ENCODE assay signal across 9 mouse cellular contexts in the genomic region with DNA sequence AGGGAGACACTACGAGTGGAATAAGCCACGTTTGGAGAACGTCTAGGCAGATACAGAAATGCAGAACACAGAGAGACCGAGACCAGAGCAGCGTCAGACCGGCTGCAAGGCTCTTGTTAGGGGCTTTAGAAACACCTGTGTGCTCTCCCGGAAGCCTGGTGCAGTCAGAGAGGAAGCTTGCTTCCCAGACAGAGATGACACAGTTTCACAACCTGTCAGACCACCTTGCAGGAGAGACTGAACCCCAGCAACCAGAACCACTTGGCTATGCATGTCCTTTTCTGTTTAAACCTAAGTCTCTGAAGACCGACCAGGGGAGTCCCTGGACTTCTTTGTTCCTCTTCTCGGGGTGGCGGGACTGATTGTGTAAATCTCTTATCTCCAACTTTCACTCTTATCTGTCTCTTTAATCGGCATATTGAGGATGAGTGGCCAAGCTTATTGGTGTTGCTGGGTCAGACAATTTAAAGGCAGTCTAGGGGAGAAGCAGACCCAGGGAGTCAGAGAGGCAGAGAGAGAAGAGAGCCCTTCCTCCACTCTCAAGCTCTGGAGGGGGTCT. TPM values are rescaled to one million over a fixed set of nuclear protein-coding genes. Genes with fewer than 3 reads are reported as not detected.
DNase-seq lines count a peak whose midpoint lies in the region; ATAC-seq and TF ChIP-seq lines count a peak whose summit lies in the region.
"Had no signal": no experiment of that assay in that cellular context is flagged by ENCODE, and none has a peak within 500 bp of the region (broad histone marks: within the 10 kb centered on the region; RNA-seq: fewer than 3 reads in every experiment).

Gene Grm6, plus strand, starts transcription at position 509 of the 559 bp plus-strand sequence.

- no peak for TF ChIP-seq POLR2A in bone marrow, adult 2 months (IDR thresholded peaks at IDR 0.05; ENCODE audit: borderline replicate concordance, control insufficient read depth, low read depth, low read length)

- peaks cover 61% of the 10 kb centered on the region for H3K27me3 ChIP-seq in heart, embryonic 15.5 days
- H3K27me3 ChIP-seq in intestine, embryonic 15.5 days (replicated peaks): peaks cover 59% of the 10 kb centered on the region
- H3K27me3 ChIP-seq in neural tube, embryonic 14.5 days (ENCODE audit: control insufficient read depth, insufficient read depth, low read length): peaks cover 37% of the 10 kb centered on the region

- peak within 1 kb of the TSS; percentile 51 for H3K4me3 ChIP-seq in heart, embryonic 15.5 days
- H3K4me3 ChIP-seq in bone marrow, adult 2 months (replicated peaks; ENCODE audit: control insufficient read depth, low read depth, low read length): peak within 1 kb of the TSS; percentile 24
- peak within 1 kb of the TSS; percentile 42 for H3K4me3 ChIP-seq in intestine, embryonic 15.5 days (replicated peaks)
- peak within 1 kb of the TSS; percentile 37 for H3K4me3 ChIP-seq in neural tube, embryonic 14.5 days (ENCODE audit: low read depth, low read length)
- H3K4me3 ChIP-seq: myocyte had no signal

- H3K36me3 ChIP-seq in heart, embryonic 15.5 days: no peaks in the 10 kb centered on the region
- H3K36me3 ChIP-seq in intestine, embryonic 15.5 days: no peaks in the 10 kb centered on the region
- no peaks in the 10 kb centered on the region for H3K36me3 ChIP-seq in neural tube, embryonic 14.5 days (ENCODE audit: control insufficient read depth, insufficient read depth, low read length)

- peaks cover 25% of the 10 kb centered on the region for H3K4me1 ChIP-seq in heart, embryonic 15.5 days (replicated peaks)
- H3K4me1 ChIP-seq in bone marrow, adult 2 months (ENCODE audit: control insufficient read depth, insufficient read depth, low read length): no peaks in the 10 kb centered on the region
- H3K4me1 ChIP-seq in intestine, embryonic 15.5 days (replicated peaks): peaks cover 12% of the 10 kb centered on the region
- peaks cover 10% of the 10 kb centered on the region; the same call in 1 of the 2 replicates for H3K4me1 ChIP-seq in neural tube, embryonic 14.5 days (ENCODE audit: control insufficient read depth, insufficient read depth, low read length)

- H3K27ac ChIP-seq in heart, embryonic 15.5 days: no peak within 1 kb of the TSS
- H3K27ac ChIP-seq in bone marrow, adult 2 months (ENCODE audit: control insufficient read depth, insufficient read depth, low read depth, low read length, poor library complexity): no peak within 1 kb of the TSS
- no peak within 1 kb of the TSS for H3K27ac ChIP-seq in intestine, embryonic 15.5 days
- H3K27ac ChIP-seq in neural tube, embryonic 14.5 days (ENCODE audit: low read depth, low read length): no peak within 1 kb of the TSS

- no peak for ATAC-seq in heart, embryonic 15.5 days (replicated peaks; ENCODE audit: insufficient number of reproducible peaks, insufficient read depth, low FRiP score, low read depth)
- ATAC-seq in intestine, embryonic 15.5 days: no peak
- ATAC-seq in neural tube, embryonic 14.5 days (ENCODE audit: low read depth): no peak

- no peaks in the 10 kb centered on the region for H3K9me3 ChIP-seq in heart, embryonic 15.5 days (replicated peaks)
- no peaks in the 10 kb centered on the region for H3K9me3 ChIP-seq in intestine, embryonic 15.5 days
- no peaks in the 10 kb centered on the region for H3K9me3 ChIP-seq in neural tube, embryonic 14.5 days (ENCODE audit: control insufficient read depth, low read length)

- 4% methylated on average over 11 of the region's 11 CpGs for WGBS in heart, embryonic 15.5 days
- 2% methylated on average over 11 of the region's 11 CpGs for WGBS in bone marrow, adult 2 months
- under 1% methylated on average over 11 of the region's 11 CpGs for WGBS in intestine, embryonic 15.5 days
- WGBS in neural tube, embryonic 14.5 days: 2% methylated on average over 11 of the region's 11 CpGs

- DNase-seq in heart, postnatal 4 days: no peak
- DNase-seq in MN1 (ENCODE audit: low spot score): no peak
- no peak for DNase-seq in left cerebral cortex, adult 9 months (ENCODE audit: low spot score in 2 of 2)
- DNase-seq in cerebellum, adult 8-10 months: no peak

- peak within 1 kb of the TSS; percentile 90 for H3K4me2 ChIP-seq in heart, embryonic 15.5 days
- peak within 1 kb of the TSS; percentile 90 for H3K4me2 ChIP-seq in intestine, embryonic 15.5 days (replicated peaks)
- peak within 1 kb of the TSS; percentile 93 for H3K4me2 ChIP-seq in neural tube, embryonic 14.5 days (ENCODE audit: low read depth, low read length)

- TF ChIP-seq CTCF in bone marrow, adult 2 months (IDR thresholded peaks at IDR 0.05; ENCODE audit: control insufficient read depth, insufficient read depth, low read length): no peak

- H3K9ac ChIP-seq in heart, embryonic 15.5 days: peak within 1 kb of the TSS; percentile 15; the same call in 1 of the 2 replicates
- peak within 1 kb of the TSS; percentile 10; the same call in 1 of the 2 replicates for H3K9ac ChIP-seq in intestine, embryonic 15.5 days
- peak within 1 kb of the TSS; percentile 48 for H3K9ac ChIP-seq in neural tube, embryonic 14.5 days (replicated peaks; ENCODE audit: low read depth, low read length)

RNA-seq across cellular contexts. Expression of gene Grm6, which starts in this region (rescaled TPM):
- 0.03 and 0.21 TPM in 2 replicates for polyA plus RNA-seq in heart, embryonic 15.5 days (2015; fragmentation: Nextera tagmentation; extraction: Ambion mirVana)
- total RNA-seq in heart, postnatal 4 days (2021): not detected
- 0.59 TPM in 1 of 2 replicates, not detected in the other for polyA plus RNA-seq in bone marrow, adult 2 months (2011; ENCODE audit: insufficient read depth, insufficient read length, low replicate concordance, missing spikeins)
- polyA plus RNA-seq in intestine, embryonic 15.5 days (2015; fragmentation: Nextera tagmentation; extraction: Ambion mirVana): 0.06 TPM in 1 of 2 replicates, not detected in the other
- polyA plus RNA-seq in neural tube, embryonic 14.5 days (2014; fragmentation: Nextera tagmentation; extraction: Ambion mirVana): not detected in 2 replicates
- polyA plus RNA-seq: myocyte had no signal
